Mouse (Mus musculus) splenic B cell, adult 2 months (primary cell): ENCODE measurements around the gene Foxo1.

Experiments used
- DNase-seq: peaks from one replicate; pipeline ENCODE4 v3.0.0-alpha.2; 2011; ENCODE audit warnings: low read depth, low spot score
- H3K27me3 ChIP-seq: 2 replicates; pipeline ENCODE4 v1.6.1; 2012; ENCODE audit warnings: mild to moderate bottlenecking, low read length, moderate library complexity, mixed read lengths; ENCODE audit not compliant: control insufficient read depth, poor library complexity, insufficient read depth, severe bottlenecking
- H3K36me3 ChIP-seq: 2 replicates; pipeline ENCODE4 v1.6.1; 2012; ENCODE audit warnings: mild to moderate bottlenecking, low read length, moderate library complexity, mixed read lengths; ENCODE audit not compliant: control insufficient read depth, poor library complexity, insufficient read depth, severe bottlenecking

The Foxo1 gene

GRCm38 (mm10) chr3:52320516-52321270 is 52.6 kb downstream of the Foxo1 start:
- no peak for DNase-seq
- H3K36me3 ChIP-seq: peaks cover 2% of the 10 kb centered on the region; the same call in 1 of the 2 replicates
- H3K27me3 ChIP-seq: no peaks in the 10 kb centered on the region

GRCm38 (mm10) chr3:52322401-52323385 is 54.6 kb downstream of the Foxo1 start:
- Histone ChIP-seq H3K36me3 (peaks cover 2% of the 10 kb centered on the region), H3K27me3 (no peaks in the 10 kb centered on the region)
- no peak for DNase-seq

DNA sequence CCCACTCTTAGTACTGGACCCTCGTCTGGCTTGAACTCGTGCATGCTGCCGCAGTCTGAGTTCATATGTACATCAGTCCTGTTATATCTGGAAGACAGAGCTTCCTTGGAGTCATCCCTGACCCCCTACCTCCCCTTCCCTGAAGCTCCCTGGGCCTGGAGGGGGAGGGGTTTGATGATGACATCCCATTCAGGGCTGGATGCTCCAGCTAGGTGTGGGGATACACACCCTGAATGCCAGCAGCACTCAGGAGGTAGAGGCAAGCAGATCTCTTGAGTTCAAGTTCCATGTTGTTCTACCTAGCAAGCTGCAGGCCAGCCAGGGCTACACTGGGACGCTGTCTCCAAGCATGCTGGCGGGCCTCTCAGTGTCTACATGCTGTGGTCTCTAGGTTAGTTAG is 56.9 kb downstream of the Foxo1 start:
- Histone ChIP-seq H3K36me3 (no peaks in the 10 kb centered on the region; the same call in 1 of the 2 replicates), H3K27me3 (no peaks in the 10 kb centered on the region)
- no peak for DNase-seq

- no peaks in the 10 kb centered on the region for H3K27me3 ChIP-seq
- no peak for DNase-seq
- no peaks in the 10 kb centered on the region; the same call in 1 of the 2 replicates for H3K36me3 ChIP-seq
Measured at GRCm38 (mm10) chr3:52326687-52327086, 58.6 kb downstream of the Foxo1 start.

- no peak for DNase-seq
- no peaks in the 10 kb centered on the region for H3K27me3 ChIP-seq
- H3K36me3 ChIP-seq: no peaks in the 10 kb centered on the region; the same call in 1 of the 2 replicates
Measured at GRCm38 (mm10) chr3:52327146-52327545, 59.0 kb downstream of the Foxo1 start.

DNA sequence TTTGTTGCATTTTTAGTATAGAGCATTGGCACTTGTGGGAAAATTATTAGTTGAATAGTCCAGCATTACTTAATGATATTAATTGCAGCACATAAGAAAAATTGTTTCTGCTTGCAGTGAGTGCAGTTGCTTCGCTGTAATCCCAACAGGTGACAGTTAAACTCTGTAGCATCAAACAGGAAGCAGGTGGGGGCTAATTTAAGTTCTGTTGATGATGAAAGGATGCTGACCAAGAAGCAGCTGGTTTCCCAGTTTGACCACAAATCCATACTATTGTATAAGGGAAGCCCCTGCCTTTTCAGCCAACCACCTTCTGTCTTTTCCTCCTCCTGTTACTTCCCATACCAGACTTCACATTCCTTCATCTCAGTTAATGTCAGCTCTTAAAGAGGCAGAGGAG is 63.6 kb downstream of the Foxo1 start:
- Histone ChIP-seq H3K36me3 (no peaks in the 10 kb centered on the region; the same call in 1 of the 2 replicates), H3K27me3 (no peaks in the 10 kb centered on the region)
- DNase-seq: peak; percentile 33

DNA sequence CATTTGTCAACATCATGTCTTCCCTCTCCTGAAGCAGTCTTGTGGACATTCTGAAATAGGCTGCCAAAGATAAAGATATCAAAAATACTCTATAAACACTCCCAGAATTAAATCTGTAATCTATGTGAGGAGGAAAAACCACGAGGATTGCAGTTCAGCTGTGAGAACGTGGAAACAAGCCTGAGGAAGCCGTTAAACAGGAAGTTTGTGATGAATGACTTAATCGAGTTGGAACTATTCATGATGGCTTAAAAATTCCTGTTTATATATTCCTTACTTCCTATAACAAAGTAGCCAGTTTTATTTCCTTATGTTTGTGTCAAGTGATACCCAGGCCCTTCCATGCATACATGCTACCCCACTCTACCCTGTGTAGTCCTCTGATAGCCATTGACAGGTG is 70.6 kb downstream of the Foxo1 start:
- 0 out of 2 replicates have a peak, but pooled peaks cover 2% of the 10 kb centered on the region for H3K36me3 ChIP-seq
- no peaks in the 10 kb centered on the region for H3K27me3 ChIP-seq
- no peak for DNase-seq

DNA sequence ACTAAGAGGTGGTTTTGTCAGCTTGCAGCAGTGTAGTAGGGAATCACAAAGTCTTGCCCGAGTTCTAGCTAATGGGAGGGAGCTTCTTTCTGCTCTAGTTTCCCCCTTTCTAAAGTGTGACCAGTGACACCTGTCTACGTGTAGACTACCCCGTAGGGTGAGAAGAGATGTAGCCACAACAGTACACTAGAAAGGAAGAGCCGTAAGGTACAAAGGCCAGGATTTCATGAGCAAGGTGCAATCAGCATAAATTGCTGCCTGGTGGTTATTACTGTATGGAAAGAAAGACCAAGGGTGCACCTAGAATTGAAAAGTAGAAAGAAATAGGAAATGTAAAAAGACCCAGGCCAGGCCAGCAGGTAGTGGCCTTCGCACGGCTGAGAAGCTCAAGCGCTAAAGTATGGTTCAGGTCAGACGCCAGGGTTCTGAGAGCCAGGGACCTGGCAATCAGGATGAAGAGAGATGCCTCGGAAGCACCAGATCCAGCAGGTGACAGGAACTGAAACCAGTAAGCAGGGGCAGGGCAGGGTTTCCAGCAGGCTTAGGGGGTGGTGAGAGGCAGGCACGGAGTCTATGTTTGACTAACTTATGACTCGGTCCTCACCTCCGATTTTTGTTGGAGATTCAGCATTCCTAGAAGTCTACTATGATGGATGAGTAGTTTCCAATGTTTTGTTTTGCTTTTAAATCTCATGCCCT is 72.3 kb downstream of the Foxo1 start:
- Histone ChIP-seq H3K36me3 (0 out of 2 replicates have a peak, but pooled peaks cover 2% of the 10 kb centered on the region), H3K27me3 (no peaks in the 10 kb centered on the region)
- peak; percentile 75 for DNase-seq

- H3K36me3 ChIP-seq: peaks cover 5% of the 10 kb centered on the region; the same call in 1 of the 2 replicates
- DNase-seq: no peak
- H3K27me3 ChIP-seq: no peaks in the 10 kb centered on the region
Measured at GRCm38 (mm10) chr3:52342226-52342625, 74.1 kb downstream of the Foxo1 start.

GRCm38 (mm10) chr3:52342801-52343200 is 74.7 kb downstream of the Foxo1 start:
- H3K36me3 ChIP-seq: peaks cover 7% of the 10 kb centered on the region; the same call in 1 of the 2 replicates
- H3K27me3 ChIP-seq: no peaks in the 10 kb centered on the region
- DNase-seq: no peak

DNA sequence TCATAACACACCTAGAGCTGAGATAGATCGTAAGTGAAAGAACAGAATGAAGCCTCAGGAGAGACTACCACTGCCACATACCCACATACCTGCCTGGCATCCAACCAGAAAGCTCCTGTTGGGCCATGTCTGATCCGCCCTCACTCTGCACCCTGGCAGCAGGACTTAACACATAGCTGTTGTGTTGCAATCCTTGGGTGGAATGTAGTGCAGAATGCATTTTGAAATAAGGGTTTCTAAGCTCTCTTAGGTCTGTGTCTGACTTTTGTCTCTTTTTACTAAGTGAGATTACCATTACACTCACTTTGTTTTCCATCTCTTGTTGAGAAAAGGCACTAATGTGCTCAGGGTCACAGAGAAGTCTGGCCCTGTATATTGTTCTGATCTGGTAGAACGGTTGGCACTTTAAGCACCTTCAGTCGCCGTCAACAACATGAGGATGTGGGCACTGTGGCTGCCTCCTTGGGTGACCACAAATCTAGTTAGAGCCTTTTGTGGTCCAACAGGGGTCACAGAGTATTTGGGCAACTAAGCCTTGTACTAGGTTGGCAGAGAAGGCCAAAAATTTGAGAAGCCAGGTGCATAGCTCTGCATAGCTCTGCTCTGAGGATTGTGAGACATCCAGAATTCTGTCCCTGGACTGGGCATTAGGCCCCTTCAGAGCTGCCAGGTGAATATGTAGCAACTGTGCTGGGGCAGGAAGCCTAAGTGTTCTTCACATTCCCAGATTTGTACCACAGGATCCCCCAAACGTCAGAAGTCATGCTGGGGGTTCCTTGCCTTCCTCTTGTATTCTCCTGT is 75.3 kb downstream of the Foxo1 start:
- peaks cover 9% of the 10 kb centered on the region; the same call in 1 of the 2 replicates for H3K36me3 ChIP-seq
- no peaks in the 10 kb centered on the region for H3K27me3 ChIP-seq
- peak; percentile 66 for DNase-seq

GRCm38 (mm10) chr3:52345881-52346280 is 77.7 kb downstream of the Foxo1 start:
- H3K36me3 ChIP-seq: peaks cover 9% of the 10 kb centered on the region
- no peak for DNase-seq
- no peaks in the 10 kb centered on the region for H3K27me3 ChIP-seq

DNA sequence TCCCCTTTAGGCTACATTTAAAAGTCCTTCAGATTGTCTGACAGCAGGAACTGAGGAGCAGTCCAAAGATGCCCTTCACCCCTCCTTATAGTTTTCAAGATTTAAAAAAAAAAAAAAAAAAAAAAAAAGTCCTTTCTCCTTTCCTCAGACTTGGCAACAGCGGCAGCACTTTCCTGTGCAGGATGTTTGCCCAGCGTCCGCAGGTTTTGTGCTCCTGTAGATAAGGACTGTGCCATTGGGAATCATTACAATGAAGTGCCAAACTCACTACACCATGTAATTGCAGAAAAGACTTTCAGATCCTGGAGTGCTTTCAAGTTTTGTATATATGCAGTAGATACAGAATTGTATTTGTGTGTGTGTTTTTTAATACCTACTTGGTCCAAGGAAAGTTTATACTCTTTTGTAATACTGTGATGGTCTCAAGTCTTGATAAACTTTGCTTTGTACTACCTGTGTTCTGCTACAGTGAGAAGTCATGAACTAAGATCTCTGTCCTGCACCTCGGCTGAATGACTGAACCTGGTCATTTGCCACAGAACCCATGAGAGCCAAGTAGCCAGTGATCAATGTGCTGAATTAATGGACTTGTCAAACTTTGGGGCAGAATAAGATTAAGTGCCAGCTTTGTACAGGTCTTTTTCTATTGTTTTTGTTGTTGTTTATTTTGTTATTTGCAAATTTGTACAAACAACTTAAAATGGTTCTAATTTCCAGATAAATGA is 79.0 kb downstream of the Foxo1 start:
- Histone ChIP-seq H3K36me3 (peaks cover 8% of the 10 kb centered on the region), H3K27me3 (no peaks in the 10 kb centered on the region)
- no peak for DNase-seq
